8 mouse cellular contexts compared by ENCODE assay signal in the genomic region with DNA sequence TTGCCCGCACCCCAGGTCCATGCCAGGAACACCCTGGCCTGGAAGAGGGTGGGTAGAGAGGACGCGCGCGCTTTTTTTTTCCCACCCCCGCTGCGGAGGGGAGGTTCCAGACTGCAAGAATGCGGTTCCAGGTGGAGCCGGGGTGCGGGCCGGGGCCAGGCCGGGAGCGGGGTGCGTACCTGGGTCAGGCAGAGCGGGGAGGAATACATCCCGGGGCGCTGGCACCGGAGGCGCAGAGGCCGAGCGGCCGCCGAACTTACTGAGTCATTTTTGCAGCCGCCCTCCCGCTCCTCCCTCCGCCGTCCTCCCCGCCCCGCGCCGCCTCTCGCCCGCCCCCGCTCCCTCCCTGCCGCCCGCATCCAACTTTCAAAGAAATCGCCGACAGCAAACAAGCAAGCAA. TPM values are rescaled to one million over a fixed set of nuclear protein-coding genes. Genes with fewer than 3 reads are reported as not detected.
A peak's percentile ranks its signal among the peaks of the same experiment; 100 is the strongest.
DNase-seq lines count a peak whose midpoint lies in the region; ATAC-seq lines count a peak whose summit lies in the region.

No protein-coding gene starts in this region.

- peaks cover 4% of the 10 kb centered on the region for H3K27me3 ChIP-seq in midbrain, embryonic 15.5 days (replicated peaks)

- peaks cover 56% of the 10 kb centered on the region for H3K4me1 ChIP-seq in midbrain, embryonic 15.5 days

- DNase-seq in spleen, adult 18-20 months, result peak; percentile 17 to 39
- DNase-seq in spleen, adult 12 weeks (ENCODE audit: low spot score), result no peak
- DNase-seq in cerebellum, postnatal 36 days, result peak; percentile 72 to 79
- peak; percentile 84 for DNase-seq in heart, adult 18-20 months
- peak; percentile 66 for DNase-seq in kidney, adult 11 months
- DNase-seq in liver, result peak; percentile 54
- peak; percentile 40 for DNase-seq in urinary bladder, postnatal 10 days (ENCODE audit: low spot score)

- H3K27ac ChIP-seq in midbrain, embryonic 15.5 days, result no peak overlapping the region

- no peak for ATAC-seq in midbrain, embryonic 15.5 days (replicated peaks)

- 1% methylated on average over 36 of the region's 38 CpGs for WGBS in midbrain, embryonic 15.5 days

- H3K4me2 ChIP-seq in midbrain, embryonic 15.5 days, result peak overlapping the region; percentile 61

- H3K9ac ChIP-seq in midbrain, embryonic 15.5 days, result peak overlapping the region; percentile 40

- no peaks in the 10 kb centered on the region for H3K9me3 ChIP-seq in midbrain, embryonic 15.5 days

- no peaks in the 10 kb centered on the region for H3K36me3 ChIP-seq in midbrain, embryonic 15.5 days (replicated peaks)

- peak overlapping the region; percentile 30 for H3K4me3 ChIP-seq in midbrain, embryonic 15.5 days

RNA-seq across cellular contexts. Expression of a gene that starts 28.5 kb away (rescaled TPM):
- total RNA-seq in heart, adult 18-20 months (2021), result 10 to 100 TPM; 91.0 to 93.4 TPM
- 18.1 and 22.8 TPM in 2 replicates for polyA plus RNA-seq in midbrain, embryonic 15.5 days (2015; fragmentation: Nextera tagmentation; extraction: Ambion mirVana)

RNA-seq across cellular contexts. Expression of a gene that starts 34.0 kb away (rescaled TPM):
- 1 to 10 TPM; 1.9 to 2.2 TPM for total RNA-seq in heart, adult 18-20 months (2021)
- polyA plus RNA-seq in midbrain, embryonic 15.5 days (2015; fragmentation: Nextera tagmentation; extraction: Ambion mirVana), result 1.4 and 1.6 TPM in 2 replicates

RNA-seq across cellular contexts. Expression of a gene that starts 38.1 kb away (rescaled TPM):
- total RNA-seq in heart, adult 18-20 months (2021), result under 1 TPM in 1 of 2 experiments, not detected in 1; 0.51 TPM
- 2.7 and 3.3 TPM in 2 replicates for polyA plus RNA-seq in midbrain, embryonic 15.5 days (2015; fragmentation: Nextera tagmentation; extraction: Ambion mirVana)

RNA-seq across cellular contexts. Expression of a gene that starts 42.6 kb away (rescaled TPM):
- total RNA-seq in heart, adult 18-20 months (2021), result 1 to 10 TPM in 1 of 2 experiments, under 1 TPM in 1; 0.65 to 2.3 TPM
- polyA plus RNA-seq in midbrain, embryonic 15.5 days (2015; fragmentation: Nextera tagmentation; extraction: Ambion mirVana), result 8.4 and 9.3 TPM in 2 replicates

RNA-seq across cellular contexts. Expression of a gene that starts 42.7 kb away (rescaled TPM):
- total RNA-seq in heart, adult 18-20 months (2021), result 10 to 100 TPM; 49.9 to 59.6 TPM
- 90.4 and 92.6 TPM in 2 replicates for polyA plus RNA-seq in midbrain, embryonic 15.5 days (2015; fragmentation: Nextera tagmentation; extraction: Ambion mirVana)
